Mouse (Mus musculus): ENCODE results near the gene Pltp. TPM values are rescaled to one million over a fixed set of nuclear protein-coding genes. Genes with fewer than 3 reads are reported as not detected.
A peak's percentile ranks its signal among the peaks of the same experiment; 100 is the strongest.

Pltp gene
- polyA plus RNA-seq, 1 experiment from 2014 or later: 16.2 TPM

GRCm38 (mm10) chr2:164791841-164792261 lies 65.7 kb downstream of the Pltp start:
- H3K27me3 ChIP-seq (replicated peaks; ENCODE audit: control insufficient read depth, insufficient read depth, low read length): no peaks in the 10 kb centered on the region
- H3K9me3 ChIP-seq (ENCODE audit: control insufficient read depth): no peaks in the 10 kb centered on the region
- H3K4me2 ChIP-seq (replicated peaks; ENCODE audit: low read depth): no peak overlapping the region
- no peak for ATAC-seq
- H3K27ac ChIP-seq (ENCODE audit: low read depth, low read length): peak overlapping the region; percentile 60
- H3K4me1 ChIP-seq (replicated peaks; ENCODE audit: control insufficient read depth, insufficient read depth, low read length): no peaks in the 10 kb centered on the region
- no peak overlapping the region for H3K9ac ChIP-seq (ENCODE audit: low read depth, low read length)
- no peak for TF ChIP-seq CTCF (IDR thresholded peaks at IDR 0.05; ENCODE audit: low read depth)
- no peak overlapping the region for H3K4me3 ChIP-seq (ENCODE audit: low read depth, low read length)
- peaks cover 62% of the 10 kb centered on the region for H3K36me3 ChIP-seq (ENCODE audit: control insufficient read depth, insufficient read depth)
- WGBS: 93% methylated on average over 18 of the region's 18 CpGs

GRCm38 (mm10) chr2:164790451-164790850 lies 67.1 kb downstream of the Pltp start:
- no peaks in the 10 kb centered on the region for H3K9me3 ChIP-seq (ENCODE audit: control insufficient read depth)
- H3K27ac ChIP-seq (ENCODE audit: low read depth, low read length): no peak overlapping the region
- no peak for TF ChIP-seq CTCF (IDR thresholded peaks at IDR 0.05; ENCODE audit: low read depth)
- H3K4me1 ChIP-seq (replicated peaks; ENCODE audit: control insufficient read depth, insufficient read depth, low read length): no peaks in the 10 kb centered on the region
- WGBS: 56% methylated on average over 4 of the region's 4 CpGs
- ATAC-seq: no peak
- no peak overlapping the region for H3K4me2 ChIP-seq (replicated peaks; ENCODE audit: low read depth)
- no peak overlapping the region for H3K9ac ChIP-seq (ENCODE audit: low read depth, low read length)
- no peaks in the 10 kb centered on the region for H3K27me3 ChIP-seq (replicated peaks; ENCODE audit: control insufficient read depth, insufficient read depth, low read length)
- H3K36me3 ChIP-seq (ENCODE audit: control insufficient read depth, insufficient read depth): peaks cover 48% of the 10 kb centered on the region
- no peak overlapping the region for H3K4me3 ChIP-seq (ENCODE audit: low read depth, low read length)

Other genes starting within 250 kb of the Pltp start
- not detected in 2 replicates for gene Wfdc6b, start 244.2 kb downstream of the Pltp start, polyA plus RNA-seq (2015; fragmentation: Nextera tagmentation; extraction: Ambion mirVana)
- gene Wfdc8, start 244.1 kb downstream of the Pltp start, polyA plus RNA-seq (2015; fragmentation: Nextera tagmentation; extraction: Ambion mirVana): not detected in 2 replicates
- not detected in 2 replicates for gene Wfdc16, start 218.9 kb downstream of the Pltp start, polyA plus RNA-seq (2015; fragmentation: Nextera tagmentation; extraction: Ambion mirVana)
- not detected in 2 replicates for gene Wfdc10, start 201.7 kb downstream of the Pltp start, polyA plus RNA-seq (2015; fragmentation: Nextera tagmentation; extraction: Ambion mirVana)
- gene Wfdc9, start 201.1 kb downstream of the Pltp start, polyA plus RNA-seq (2015; fragmentation: Nextera tagmentation; extraction: Ambion mirVana): not detected in 2 replicates
- gene Wfdc11, start 183.6 kb downstream of the Pltp start, polyA plus RNA-seq (2015; fragmentation: Nextera tagmentation; extraction: Ambion mirVana): not detected in 2 replicates
- 0.14 and 0.18 TPM in 2 replicates for gene Wfdc13, start 172.6 kb downstream of the Pltp start, polyA plus RNA-seq (2015; fragmentation: Nextera tagmentation; extraction: Ambion mirVana)
- gene Spint4, start 159.2 kb downstream of the Pltp start, polyA plus RNA-seq (2015; fragmentation: Nextera tagmentation; extraction: Ambion mirVana): not detected in 2 replicates
- gene Spint5, start 142.4 kb downstream of the Pltp start, polyA plus RNA-seq (2015; fragmentation: Nextera tagmentation; extraction: Ambion mirVana): not detected in 2 replicates
- 0.85 and 0.95 TPM in 2 replicates for gene Wfdc3, start 111.8 kb downstream of the Pltp start, polyA plus RNA-seq (2015; fragmentation: Nextera tagmentation; extraction: Ambion mirVana)
- gene Dnttip1, start 111.7 kb downstream of the Pltp start, polyA plus RNA-seq (2015; fragmentation: Nextera tagmentation; extraction: Ambion mirVana): 39.4 and 43.3 TPM in 2 replicates
- 118 and 121 TPM in 2 replicates for gene Ube2c, start 87.8 kb downstream of the Pltp start, polyA plus RNA-seq (2015; fragmentation: Nextera tagmentation; extraction: Ambion mirVana)
- gene Tnnc2, start 77.7 kb downstream of the Pltp start, polyA plus RNA-seq (2015; fragmentation: Nextera tagmentation; extraction: Ambion mirVana): 0.51 and 0.73 TPM in 2 replicates
- gene Snx21, start 71.9 kb downstream of the Pltp start, polyA plus RNA-seq (2015; fragmentation: Nextera tagmentation; extraction: Ambion mirVana): 12.5 and 13.0 TPM in 2 replicates
- 52.5 and 54.4 TPM in 2 replicates for gene Acot8, start 52.8 kb downstream of the Pltp start, polyA plus RNA-seq (2015; fragmentation: Nextera tagmentation; extraction: Ambion mirVana)
- 3.7 and 4.2 TPM in 2 replicates for gene Zswim3, start 52.6 kb downstream of the Pltp start, polyA plus RNA-seq (2015; fragmentation: Nextera tagmentation; extraction: Ambion mirVana)
- 7.0 and 7.6 TPM in 2 replicates for gene Zswim1, start 35.0 kb downstream of the Pltp start, polyA plus RNA-seq (2015; fragmentation: Nextera tagmentation; extraction: Ambion mirVana)
- gene Spata25, start 29.2 kb downstream of the Pltp start, polyA plus RNA-seq (2015; fragmentation: Nextera tagmentation; extraction: Ambion mirVana): not detected in 2 replicates
- 1,079 and 1,142 TPM in 2 replicates for gene Ctsa, start 24.8 kb downstream of the Pltp start, polyA plus RNA-seq (2015; fragmentation: Nextera tagmentation; extraction: Ambion mirVana)
- gene Neurl2, start 24.3 kb downstream of the Pltp start, polyA plus RNA-seq (2015; fragmentation: Nextera tagmentation; extraction: Ambion mirVana): 4.6 and 5.7 TPM in 2 replicates
- gene Pcif1, start 21.6 kb upstream of the Pltp start, polyA plus RNA-seq (2015; fragmentation: Nextera tagmentation; extraction: Ambion mirVana): 43.2 and 44.0 TPM in 2 replicates
- 3.6 and 3.8 TPM in 2 replicates for gene Zfp335, start 54.0 kb upstream of the Pltp start, polyA plus RNA-seq (2015; fragmentation: Nextera tagmentation; extraction: Ambion mirVana)
- 9.6 and 9.8 TPM in 2 replicates for gene Mmp9, start 83.1 kb upstream of the Pltp start, polyA plus RNA-seq (2015; fragmentation: Nextera tagmentation; extraction: Ambion mirVana)
- gene Slc12a5, start 103.1 kb upstream of the Pltp start, polyA plus RNA-seq (2015; fragmentation: Nextera tagmentation; extraction: Ambion mirVana): 0.09 and 0.47 TPM in 2 replicates
- gene Ncoa5, start 177.2 kb upstream of the Pltp start, polyA plus RNA-seq (2015; fragmentation: Nextera tagmentation; extraction: Ambion mirVana): 11.9 and 13.9 TPM in 2 replicates
- gene Cd40, start 197.9 kb upstream of the Pltp start, polyA plus RNA-seq (2015; fragmentation: Nextera tagmentation; extraction: Ambion mirVana): 3.6 and 4.6 TPM in 2 replicates
- gene 1700025C18Rik, start 233.0 kb upstream of the Pltp start, polyA plus RNA-seq (2015; fragmentation: Nextera tagmentation; extraction: Ambion mirVana): not detected in 2 replicates

All from intestine, postnatal 0 days (tissue).